Mouse (Mus musculus) stomach, postnatal 0 days (tissue): ENCODE measurements around the gene Rbm7.

ENCODE experiments used
- CTCF ChIP-seq: IDR thresholded peaks from 2 replicates; pipeline ENCODE4 v1.5.1; 2016; ENCODE audit warnings: antibody characterized with exemption, low read depth, mild to moderate bottlenecking, moderate library complexity
- EP300 ChIP-seq: optimal IDR thresholded peaks from 2 replicates; pipeline ENCODE3; 2016; ENCODE audit warnings: antibody characterized with exemption

DNA sequence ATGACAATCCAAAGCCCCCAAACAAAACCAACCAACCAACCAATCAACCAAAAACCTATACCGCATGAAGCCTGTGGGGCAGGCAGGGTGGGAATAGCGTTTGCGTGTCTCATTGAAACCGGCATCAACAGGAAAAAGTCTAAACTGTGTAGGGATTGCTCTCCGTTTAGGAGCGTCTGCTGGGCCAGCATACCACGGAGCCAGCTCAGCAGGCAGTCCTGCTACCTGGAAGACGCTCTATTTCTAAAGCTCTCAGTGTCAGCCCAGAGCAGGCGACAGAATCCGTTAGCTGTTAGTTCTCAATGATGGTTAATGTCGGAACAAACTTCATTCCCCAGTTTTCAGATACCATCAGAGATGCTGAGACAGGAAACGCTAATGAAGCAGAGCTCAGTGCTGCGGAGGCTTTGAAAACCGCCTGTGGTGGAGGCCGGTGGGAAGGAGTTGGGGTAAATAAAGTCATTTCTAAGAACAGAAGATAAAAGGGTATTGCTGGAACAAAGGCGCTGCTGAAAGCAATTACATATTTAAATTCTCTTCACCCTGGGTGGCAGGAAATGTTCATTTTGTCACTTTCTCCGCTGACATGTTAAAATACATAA is 43.0 kb upstream of the Rbm7 start:
- TF ChIP-seq CTCF (no peak), EP300 (no peak)
